Mouse (Mus musculus): ENCODE measurements around the gene Rab3il1. TPM values are rescaled to one million over a fixed set of nuclear protein-coding genes. Genes with fewer than 3 reads are reported as not detected.

The Rab3il1 gene
- polyA plus RNA-seq, 1 experiment from 2014 or later = 41.5 TPM

GRCm38 (mm10) chr19:10054361-10055075, 53.0 kb downstream of the Rab3il1 start:
- no peak overlapping the region for H3K27ac ChIP-seq
- DNase-seq (ENCODE audit: low spot score) = no peak
- no peak overlapping the region for H3K4me3 ChIP-seq
- 0 out of 2 replicates have a peak, but pooled peaks cover 5% of the 10 kb centered on the region for H3K36me3 ChIP-seq
- no peaks in the 10 kb centered on the region for H3K9me3 ChIP-seq (replicated peaks)
- peaks cover 9% of the 10 kb centered on the region; the same call in 1 of the 2 replicates for H3K4me1 ChIP-seq
- WGBS = 87% methylated on average over 6 of the region's 6 CpGs
- no peaks in the 10 kb centered on the region for H3K27me3 ChIP-seq (ENCODE audit: low read depth, poor library complexity, severe bottlenecking)

- Histone ChIP-seq H3K4me3 (no peak overlapping the region), H3K4me1 (peaks cover 7% of the 10 kb centered on the region; the same call in 1 of the 2 replicates), H3K27me3 (ENCODE audit: low read depth, poor library complexity, severe bottlenecking) (no peaks in the 10 kb centered on the region), H3K27ac (no peak overlapping the region), H3K36me3 (0 out of 2 replicates have a peak, but pooled peaks cover 5% of the 10 kb centered on the region), H3K9me3 (replicated peaks) (no peaks in the 10 kb centered on the region)
- DNase-seq (ENCODE audit: low spot score) = no peak
- 82% methylated on average over 3 of the region's 3 CpGs for WGBS
These were observed 53.8 kb downstream of the Rab3il1 start for GRCm38 (mm10) chr19:10055261-10055660.

GRCm38 (mm10) chr19:10055783-10056660, 54.6 kb downstream of the Rab3il1 start:
- Histone ChIP-seq H3K9me3 (replicated peaks) (no peaks in the 10 kb centered on the region), H3K4me1 (peaks cover 11% of the 10 kb centered on the region), H3K36me3 (peaks cover 10% of the 10 kb centered on the region), H3K27me3 (ENCODE audit: low read depth, poor library complexity, severe bottlenecking) (no peaks in the 10 kb centered on the region), H3K27ac (no peak overlapping the region), H3K4me3 (no peak overlapping the region)
- WGBS = 88% methylated on average over 22 of the region's 22 CpGs
- DNase-seq (ENCODE audit: low spot score) = no peak

GRCm38 (mm10) chr19:10056686-10057085, 55.2 kb downstream of the Rab3il1 start:
- no peak overlapping the region for H3K27ac ChIP-seq
- no peak for DNase-seq (ENCODE audit: low spot score)
- peaks cover 13% of the 10 kb centered on the region for H3K4me1 ChIP-seq
- H3K4me3 ChIP-seq = no peak overlapping the region
- H3K9me3 ChIP-seq (replicated peaks) = no peaks in the 10 kb centered on the region
- WGBS = 94% methylated on average over 3 of the region's 3 CpGs
- H3K27me3 ChIP-seq (ENCODE audit: low read depth, poor library complexity, severe bottlenecking) = no peaks in the 10 kb centered on the region
- peaks cover 17% of the 10 kb centered on the region for H3K36me3 ChIP-seq

GRCm38 (mm10) chr19:10057486-10058351, 56.2 kb downstream of the Rab3il1 start:
- no peaks in the 10 kb centered on the region for H3K27me3 ChIP-seq (ENCODE audit: low read depth, poor library complexity, severe bottlenecking)
- WGBS = 75% methylated on average over 11 of the region's 11 CpGs
- H3K36me3 ChIP-seq = peaks cover 27% of the 10 kb centered on the region
- no peak overlapping the region for H3K4me3 ChIP-seq
- no peaks in the 10 kb centered on the region for H3K9me3 ChIP-seq (replicated peaks)
- peaks cover 13% of the 10 kb centered on the region for H3K4me1 ChIP-seq
- H3K27ac ChIP-seq = no peak overlapping the region
- DNase-seq (ENCODE audit: low spot score) = no peak

- Histone ChIP-seq H3K36me3 (peaks cover 34% of the 10 kb centered on the region), H3K9me3 (replicated peaks) (no peaks in the 10 kb centered on the region), H3K4me1 (peaks cover 13% of the 10 kb centered on the region), H3K4me3 (no peak overlapping the region), H3K27me3 (ENCODE audit: low read depth, poor library complexity, severe bottlenecking) (no peaks in the 10 kb centered on the region), H3K27ac (no peak overlapping the region)
- 85% methylated on average over 1 of the region's 1 CpGs for WGBS
- DNase-seq (ENCODE audit: low spot score) = no peak
These were observed 56.9 kb downstream of the Rab3il1 start for GRCm38 (mm10) chr19:10058352-10058825.

GRCm38 (mm10) chr19:10058876-10059427, 57.5 kb downstream of the Rab3il1 start:
- no peak for DNase-seq (ENCODE audit: low spot score)
- 71% methylated on average over 9 of the region's 9 CpGs for WGBS

GRCm38 (mm10) chr19:10059911-10060567, 58.6 kb downstream of the Rab3il1 start:
- H3K36me3 ChIP-seq = peaks cover 50% of the 10 kb centered on the region
- peak; percentile 54 for DNase-seq (ENCODE audit: low spot score)
- no peaks in the 10 kb centered on the region for H3K9me3 ChIP-seq (replicated peaks)
- no peak overlapping the region for H3K27ac ChIP-seq
- no peaks in the 10 kb centered on the region for H3K27me3 ChIP-seq (ENCODE audit: low read depth, poor library complexity, severe bottlenecking)
- H3K4me3 ChIP-seq = no peak overlapping the region
- peaks cover 13% of the 10 kb centered on the region for H3K4me1 ChIP-seq
- 69% methylated on average over 10 of the region's 10 CpGs for WGBS

More at GRCm38 (mm10) chr19:10058876-10059427, 57.5 kb downstream of the Rab3il1 start:
- H3K36me3 ChIP-seq = peaks cover 39% of the 10 kb centered on the region
- H3K4me1 ChIP-seq = peaks cover 13% of the 10 kb centered on the region
- no peak overlapping the region for H3K27ac ChIP-seq
- no peaks in the 10 kb centered on the region for H3K27me3 ChIP-seq (ENCODE audit: low read depth, poor library complexity, severe bottlenecking)
- no peaks in the 10 kb centered on the region for H3K9me3 ChIP-seq (replicated peaks)
- no peak overlapping the region for H3K4me3 ChIP-seq

GRCm38 (mm10) chr19:10060783-10061590, 59.5 kb downstream of the Rab3il1 start:
- Histone ChIP-seq H3K4me3 (no peak overlapping the region), H3K9me3 (replicated peaks) (no peaks in the 10 kb centered on the region), H3K36me3 (peaks cover 60% of the 10 kb centered on the region), H3K27ac (no peak overlapping the region), H3K4me1 (peaks cover 9% of the 10 kb centered on the region), H3K27me3 (ENCODE audit: low read depth, poor library complexity, severe bottlenecking) (no peaks in the 10 kb centered on the region)
- whole genome bisulfite sequencing = 72% methylated on average over 8 of the region's 8 CpGs
- DNase-seq (ENCODE audit: low spot score) = no peak

- 91% methylated on average over 2 of the region's 2 CpGs for WGBS
- H3K9me3 ChIP-seq (replicated peaks) = no peaks in the 10 kb centered on the region
- H3K4me3 ChIP-seq = no peak overlapping the region
- no peak overlapping the region for H3K27ac ChIP-seq
- H3K36me3 ChIP-seq = peaks cover 66% of the 10 kb centered on the region
- peaks cover 6% of the 10 kb centered on the region; the same call in 1 of the 2 replicates for H3K4me1 ChIP-seq
- H3K27me3 ChIP-seq (ENCODE audit: low read depth, poor library complexity, severe bottlenecking) = no peaks in the 10 kb centered on the region
- DNase-seq (ENCODE audit: low spot score) = no peak
These were observed 60.2 kb downstream of the Rab3il1 start for GRCm38 (mm10) chr19:10061624-10062023.

- H3K27me3 ChIP-seq (ENCODE audit: low read depth, poor library complexity, severe bottlenecking) = no peaks in the 10 kb centered on the region
- no peak for DNase-seq (ENCODE audit: low spot score)
- H3K27ac ChIP-seq = no peak overlapping the region
- H3K4me1 ChIP-seq = peaks cover 6% of the 10 kb centered on the region; the same call in 1 of the 2 replicates
- no peaks in the 10 kb centered on the region for H3K9me3 ChIP-seq (replicated peaks)
- WGBS = 89% methylated on average over 8 of the region's 8 CpGs
- H3K36me3 ChIP-seq = peaks cover 71% of the 10 kb centered on the region
- H3K4me3 ChIP-seq = no peak overlapping the region
These were observed 60.8 kb downstream of the Rab3il1 start for GRCm38 (mm10) chr19:10062292-10062691.
